Mouse (Mus musculus): ENCODE data around the gene Fbxl20.
A peak's percentile ranks its signal among the peaks of the same experiment; 100 is the strongest.
"Not testable (repeated sequence)": the region's sequence is repeated elsewhere in the genome, so short reads cannot be mapped to it uniquely, and the experiment has no call there.

Gene Fbxl20

GRCm38 (mm10) chr11:98149786-98150624, at the start of gene Fbxl20:
TSS of gene Fbxl20 (minus strand) at chr11:98150403.
- peak; percentile 84 for DNase-seq

DNA sequence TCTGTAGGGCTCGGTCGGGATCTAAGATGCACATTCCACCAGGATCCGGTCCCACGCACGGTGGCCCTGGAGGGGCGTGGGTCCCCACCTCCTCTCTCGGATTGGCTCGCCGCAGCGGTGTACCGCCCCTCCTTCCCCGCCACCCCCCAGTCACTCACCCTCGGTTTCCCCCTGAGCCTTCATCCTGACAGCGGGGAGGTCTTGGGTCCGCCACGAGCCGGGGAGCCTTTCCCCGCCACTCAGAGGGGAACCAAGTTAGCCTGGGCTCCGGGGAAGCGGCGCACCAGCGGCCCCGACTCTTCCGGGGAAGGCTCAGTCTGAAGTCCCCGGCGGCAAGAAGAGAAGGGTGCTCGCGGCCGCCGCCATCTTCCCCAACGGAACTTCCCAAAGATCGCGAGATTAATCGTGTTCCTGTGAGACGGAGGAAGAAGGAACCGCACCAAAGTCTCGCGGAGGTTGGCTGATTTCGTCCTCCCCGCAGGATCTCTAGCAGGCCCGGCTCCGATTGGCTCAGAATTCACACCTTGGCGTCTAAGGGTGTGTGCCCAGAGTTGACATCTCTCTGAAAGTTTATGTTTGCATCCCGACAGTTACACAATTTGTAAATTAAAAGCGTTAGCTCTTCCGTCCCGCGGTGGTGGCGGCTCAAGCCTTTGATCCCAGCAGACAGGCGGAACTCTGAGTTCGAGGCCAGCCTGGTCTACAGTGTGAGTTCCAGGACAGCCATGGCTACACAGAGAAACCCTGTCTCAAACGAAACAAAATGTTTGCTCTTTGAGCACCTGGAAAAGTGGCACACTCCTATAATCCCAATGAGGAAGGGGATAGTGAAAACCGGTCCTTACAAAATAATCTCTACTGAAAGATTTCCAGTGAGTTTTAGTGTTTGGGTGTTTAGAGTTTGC, 43.0 kb upstream of the Fbxl20 start, which contains the start of gene Med1:
TSS of gene Med1 (minus strand) at position 393 of the 905 bp plus-strand sequence.
- DNase-seq = peak; percentile 87

DNA sequence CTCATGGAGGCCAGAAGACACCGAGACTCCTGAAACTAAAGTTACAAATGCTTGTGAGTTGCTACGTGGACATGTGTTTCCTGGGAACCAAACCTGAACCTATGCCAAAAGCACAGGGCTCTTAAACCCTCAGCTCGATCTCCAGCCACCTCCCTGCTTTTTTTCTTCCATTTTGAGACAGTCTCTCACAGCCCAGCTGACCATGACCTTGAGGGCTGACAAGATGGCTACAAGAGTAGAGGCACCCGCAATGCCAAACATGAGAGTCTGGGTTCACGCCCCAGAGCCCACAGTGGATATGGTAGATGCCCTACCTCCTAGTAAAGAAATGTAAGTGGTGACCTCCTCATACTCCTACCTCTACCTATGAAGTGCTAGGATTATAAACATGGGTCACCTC, 40.6 kb upstream of the Fbxl20 start:
- no peak for DNase-seq

DNA sequence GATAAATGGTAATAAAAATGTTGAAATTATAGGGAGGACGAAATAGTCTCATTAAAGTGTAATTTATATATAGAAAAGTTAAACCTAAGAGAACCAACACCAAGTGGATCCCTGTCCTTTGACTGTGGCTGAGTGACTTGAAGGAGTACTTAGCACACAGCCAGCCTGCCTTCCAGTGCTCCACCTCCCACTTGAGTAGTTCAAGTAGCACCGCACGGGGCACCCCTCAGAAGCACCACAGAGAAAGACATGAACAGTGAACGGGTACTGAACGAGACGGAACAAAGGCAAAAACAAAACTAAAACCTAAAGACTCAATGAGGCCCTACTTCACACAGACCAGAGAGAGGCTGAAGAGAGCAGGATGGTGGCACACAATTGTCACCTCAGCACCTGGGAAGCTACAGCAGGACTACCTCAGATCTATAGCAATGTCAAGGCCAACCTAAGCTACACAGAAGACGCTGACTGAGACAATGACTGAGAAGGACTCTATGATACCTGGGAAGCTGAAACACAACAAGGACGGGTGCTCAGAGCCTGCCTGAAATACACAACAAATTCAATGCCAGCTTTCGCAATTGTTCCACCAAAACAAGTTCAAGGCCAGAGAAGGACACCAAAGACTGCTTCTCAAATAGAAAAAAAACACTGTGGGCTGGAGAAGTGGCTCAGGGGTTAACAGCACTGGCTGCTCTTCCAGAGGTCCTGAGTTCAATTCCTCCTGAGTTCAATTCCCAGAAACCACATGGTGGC, 37.6 kb upstream of the Fbxl20 start:
- DNase-seq = no peak

- not testable (repeated sequence) for DNase-seq
Observed at GRCm38 (mm10) chr11:98182149-98182548, 31.9 kb upstream of the Fbxl20 start.

DNA sequence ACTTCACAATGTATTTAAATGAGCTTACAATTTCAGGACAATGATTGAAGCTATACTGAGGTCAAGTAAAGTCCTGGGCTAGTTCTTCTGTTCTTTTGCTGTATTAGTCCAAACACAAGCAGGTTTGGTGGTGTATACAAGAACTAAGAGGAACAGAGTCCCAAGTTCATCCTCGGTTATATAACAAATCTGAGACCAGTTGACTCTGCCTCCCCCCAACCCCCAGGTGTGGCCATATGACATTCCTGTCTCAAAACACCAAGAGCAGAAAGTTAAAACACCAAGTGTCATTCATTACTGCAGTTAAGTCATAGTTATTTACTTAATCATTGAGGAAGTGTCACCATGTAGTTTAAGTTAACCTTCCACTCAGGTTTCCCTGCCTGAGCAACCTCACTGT, 18.2 kb upstream of the Fbxl20 start:
- DNase-seq = no peak

GRCm38 (mm10) chr11:98155094-98155493, 4.9 kb upstream of the Fbxl20 start:
- DNase-seq = no peak

DNA sequence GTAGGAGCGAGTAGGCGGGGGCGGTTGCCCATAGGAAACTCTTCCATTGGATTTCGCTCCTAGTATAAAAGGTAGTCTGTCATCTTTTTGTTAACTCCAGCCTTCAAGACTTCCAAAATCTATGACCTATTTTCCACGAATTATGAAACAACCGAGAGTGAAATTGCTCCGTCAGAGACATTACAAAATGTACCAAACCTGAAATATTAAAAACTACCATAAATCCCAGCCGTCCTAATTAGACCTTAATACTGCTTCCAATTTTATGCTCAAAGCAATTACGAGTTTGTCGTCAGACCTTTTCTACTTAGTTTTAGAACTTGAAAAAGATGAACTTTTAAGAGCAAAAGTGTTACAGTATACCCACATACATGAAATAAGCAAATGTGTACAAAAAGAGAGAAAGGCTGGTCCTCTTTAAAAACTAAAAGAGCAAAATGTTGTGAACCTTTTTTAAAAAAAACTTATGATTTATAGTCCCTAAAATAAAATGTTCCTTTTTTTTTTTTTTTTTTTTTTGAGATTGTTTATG, 488 bp upstream of the Fbxl20 start:
- DNase-seq = no peak

DNA sequence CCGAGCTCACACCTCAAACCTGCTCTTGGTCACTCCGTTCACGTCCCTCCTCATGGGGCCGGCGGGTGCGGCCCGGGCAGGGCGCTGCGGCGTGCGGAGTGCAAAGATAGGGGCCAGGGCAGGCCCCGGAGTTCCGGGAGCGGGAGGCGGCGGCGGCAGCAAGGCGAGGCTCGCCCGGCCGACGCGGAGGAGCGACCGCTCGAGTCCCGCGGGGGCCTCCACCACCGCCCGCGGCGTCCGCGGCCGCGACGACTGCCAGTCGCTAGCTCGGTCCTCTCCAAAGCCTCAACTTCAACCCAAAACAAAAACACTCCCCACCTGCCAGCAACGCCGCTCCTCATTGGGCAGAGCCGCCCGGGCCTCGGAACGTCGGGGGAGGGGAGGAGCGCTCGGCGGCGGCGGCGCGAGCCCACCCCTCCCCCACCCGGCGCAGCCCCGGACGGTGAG, 876 bp downstream of the Fbxl20 start:
- DNase-seq = peak; percentile 92

DNA sequence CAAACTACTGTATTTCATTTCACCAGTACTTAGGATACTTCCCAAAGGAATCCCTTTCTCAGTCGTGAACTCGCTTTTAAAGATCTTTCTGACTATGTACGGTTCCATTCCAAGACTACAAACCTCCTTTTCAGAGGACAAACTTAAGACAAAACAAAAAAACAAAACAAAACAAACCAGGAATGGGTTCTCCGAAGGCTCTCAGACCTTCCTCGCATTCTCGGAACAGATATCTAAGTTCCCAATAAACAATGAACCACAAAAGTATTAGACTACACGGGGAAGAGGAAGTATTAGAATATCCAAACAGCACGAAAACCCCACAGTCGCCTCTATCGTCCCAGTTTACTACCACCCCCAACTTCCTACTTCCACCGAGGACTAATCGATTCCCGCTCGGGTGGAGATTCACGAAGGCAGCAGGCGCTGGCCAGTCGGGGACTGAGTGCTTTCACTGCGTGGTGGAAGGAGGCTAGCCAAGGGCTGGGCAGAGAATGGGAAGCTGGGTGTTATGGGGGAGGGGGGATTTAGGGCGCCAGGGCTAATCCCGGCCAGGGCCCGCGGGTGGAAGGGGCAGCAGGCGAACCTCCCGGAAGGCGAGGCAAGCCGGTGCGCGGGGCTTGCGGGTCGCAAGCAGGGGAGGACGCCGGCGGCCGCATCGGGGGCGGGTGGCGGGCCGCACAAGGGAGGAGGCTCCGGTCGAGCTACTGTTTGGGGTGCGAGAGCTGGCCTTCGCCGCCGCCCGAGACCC, 1.5 kb downstream of the Fbxl20 start:
- DNase-seq = no peak

GRCm38 (mm10) chr11:98145856-98146255, 4.3 kb downstream of the Fbxl20 start:
- no peak for DNase-seq

- no peak for DNase-seq
Observed at GRCm38 (mm10) chr11:98142545-98142944, 7.7 kb downstream of the Fbxl20 start.

GRCm38 (mm10) chr11:98138894-98139293, 11.3 kb downstream of the Fbxl20 start:
- DNase-seq = no peak

- DNase-seq = no peak
Observed at GRCm38 (mm10) chr11:98137836-98138235, 12.4 kb downstream of the Fbxl20 start.

- no peak for DNase-seq
Observed at GRCm38 (mm10) chr11:98134951-98135350, 15.3 kb downstream of the Fbxl20 start.

GRCm38 (mm10) chr11:98123424-98123823, 26.8 kb downstream of the Fbxl20 start:
- DNase-seq = no peak

- no peak for DNase-seq
Observed at GRCm38 (mm10) chr11:98114363-98114762, 35.8 kb downstream of the Fbxl20 start.

- no peak for DNase-seq
Observed at GRCm38 (mm10) chr11:98113504-98113903, 36.7 kb downstream of the Fbxl20 start.

DNA sequence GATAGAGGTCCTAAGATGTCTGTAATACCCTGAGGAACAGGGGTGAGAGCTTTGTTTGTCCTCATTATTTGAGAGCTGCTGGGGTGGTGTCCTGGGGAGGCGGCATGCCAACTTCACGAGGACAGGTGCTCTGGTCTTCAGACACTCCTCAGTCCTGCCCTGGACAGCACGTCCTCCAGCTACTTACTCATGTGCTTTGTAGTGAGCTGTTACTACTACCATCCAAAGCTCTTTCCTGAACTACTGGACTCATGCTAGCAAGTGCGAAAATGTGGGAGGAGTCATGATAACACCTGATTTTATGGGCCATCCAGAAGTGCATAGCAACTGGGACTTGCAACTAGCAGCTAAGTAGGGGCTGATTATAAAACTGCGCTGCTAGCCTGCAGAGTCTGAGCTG, 40.5 kb downstream of the Fbxl20 start:
- no peak for DNase-seq

GRCm38 (mm10) chr11:98101332-98101731, 48.9 kb downstream of the Fbxl20 start:
- no peak for DNase-seq

DNA sequence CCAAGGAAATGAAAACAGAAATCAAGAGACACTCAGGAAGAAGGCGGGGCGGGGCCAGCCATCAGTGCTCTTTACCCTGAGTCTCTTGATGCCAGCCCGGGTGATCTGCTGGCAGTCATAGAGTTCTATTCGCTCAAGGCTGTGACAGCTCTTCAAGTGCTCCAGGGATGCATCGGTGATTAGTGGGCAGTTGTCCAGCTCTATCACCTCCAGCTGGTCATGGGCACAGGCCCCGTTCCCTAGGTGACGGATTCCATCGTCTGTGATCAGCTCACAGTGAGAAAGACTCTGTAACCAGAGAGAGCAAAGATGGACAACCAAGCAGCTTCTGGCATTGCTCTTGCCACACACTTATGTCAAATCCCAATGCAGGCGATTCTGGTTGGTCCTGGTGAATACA, 59.6 kb downstream of the Fbxl20 start:
- no peak for DNase-seq

GRCm38 (mm10) chr11:98088224-98088623, 62.0 kb downstream of the Fbxl20 start:
- DNase-seq = no peak

Data from cerebellum, adult 8-10 months (tissue).